Mouse (Mus musculus): ENCODE measurements around the gene Frrs1.

- TF ChIP-seq CTCF (IDR thresholded peaks at IDR 0.05; ENCODE audit: low read depth): no peak
- TF ChIP-seq EP300 (IDR thresholded peaks at IDR 0.05; ENCODE audit: low read depth): no peak
These were observed 14.2 kb upstream of the Frrs1 start for GRCm38 (mm10) chr3:116844880-116845579.

Measured in liver, postnatal 0 days (tissue).